Mouse (Mus musculus): ENCODE measurements around the gene 1700016K19Rik.

GRCm38 (mm10) chr11:76008162-76008561, 8.4 kb downstream of the 1700016K19Rik start:
- TF ChIP-seq CTCF (IDR thresholded peaks at IDR 0.05; ENCODE audit: borderline replicate concordance, extremely low read depth, insufficient read depth, insufficient read length) (no peak), POLR2A (IDR thresholded peaks at IDR 0.05; ENCODE audit: borderline replicate concordance, extremely low read depth, insufficient read depth, insufficient read length, poor library complexity, severe bottlenecking) (no peak)
